Mouse (Mus musculus) intestine, embryonic 16.5 days (tissue): Measurements from ENCODE around the gene Dirc2. TPM values are rescaled to one million over a fixed set of nuclear protein-coding genes. Genes with fewer than 3 reads are reported as not detected.

Experiments used
- ATAC-seq: fragments of 200-750 bp; cut with Nextera tagmentation; 2 replicates; pipeline ENCODE4 v1.8.0; 2017; ENCODE audit warnings: moderate TSS enrichment, moderate library complexity
- H3K27ac ChIP-seq: fragments of 300-500 bp; sonication (generic); 2 replicates; pipeline ENCODE4 v1.5.1; 2014; ENCODE audit warnings: mild to moderate bottlenecking, low read length
- H3K27me3 ChIP-seq: fragments of 300-500 bp; sonication (generic); replicated peaks from 2 replicates; pipeline ENCODE4 v1.6.1; 2014; ENCODE audit warnings: low read length, control low read depth, mixed read lengths; ENCODE audit not compliant: control insufficient read depth, insufficient read depth
- H3K36me3 ChIP-seq: fragments of 300-500 bp; sonication (generic); 2 replicates; pipeline ENCODE4 v1.6.1; 2014; ENCODE audit warnings: low read length, control low read depth; ENCODE audit not compliant: control insufficient read depth, insufficient read depth
- H3K4me1 ChIP-seq: fragments of 300-500 bp; sonication (generic); 2 replicates; pipeline ENCODE4 v1.6.1; 2014; ENCODE audit warnings: low read length, control low read depth, mixed read lengths; ENCODE audit not compliant: control insufficient read depth, insufficient read depth
- H3K4me2 ChIP-seq: fragments of 300-500 bp; sonication (generic); 2 replicates; pipeline ENCODE4 v1.6.1; 2014; ENCODE audit warnings: low read depth, low read length, control low read depth
- H3K4me3 ChIP-seq: fragments of 300-500 bp; sonication (generic); 2 replicates; pipeline ENCODE4 v1.5.1; 2014; ENCODE audit warnings: mild to moderate bottlenecking, low read length
- H3K9ac ChIP-seq: fragments of 300-500 bp; sonication (generic); 2 replicates; pipeline ENCODE4 v1.6.1; 2014; ENCODE audit warnings: low read depth, low read length
- H3K9me3 ChIP-seq: fragments of 300-500 bp; sonication (generic); 2 replicates; pipeline ENCODE4 v1.6.1; 2016; ENCODE audit warnings: low read length, control low read depth; ENCODE audit not compliant: control insufficient read depth
- WGBS: fragments of 180-500 bp; shearing (Covaris S2); extraction: QIAGEN DNeasy Blood & Tissue Kit; methylation state at CpG from one replicate; pipeline ENCODE4 v1.1.7; 2014; 5-methylcytosine and 5-hydroxymethylcytosine counted together
- polyA plus RNA-seq: library from polyadenylated mRNA; unstranded; fragments of >200 nt; fragmentation: Nextera tagmentation; extraction: Ambion mirVana; gene quantifications from 2 replicates; pipeline ENCODE4 v1.2.1, GENCODE M21; 2015

Gene Dirc2
- polyA plus RNA-seq, 1 experiment from 2014 or later, result 7.8 TPM

- Histone ChIP-seq H3K36me3 (no peaks in the 10 kb centered on the region), H3K9ac (no peak overlapping the region), H3K9me3 (no peaks in the 10 kb centered on the region), H3K4me1 (0 out of 2 replicates have a peak, but pooled peaks cover 2% of the 10 kb centered on the region), H3K27me3 (no peaks in the 10 kb centered on the region), H3K27ac (no peak overlapping the region), H3K4me3 (no peak overlapping the region), H3K4me2 (no peak overlapping the region)
- 91% methylated on average over 7 of the region's 7 CpGs for WGBS
- no peak for ATAC-seq
Measured at GRCm38 (mm10) chr16:35732096-35732495, 37.1 kb downstream of the Dirc2 start.

GRCm38 (mm10) chr16:35729151-35729738, 39.9 kb downstream of the Dirc2 start:
- 63% methylated on average over 8 of the region's 8 CpGs for WGBS
- ATAC-seq, result no peak
- no peak overlapping the region for H3K4me3 ChIP-seq
- no peaks in the 10 kb centered on the region for H3K27me3 ChIP-seq
- no peaks in the 10 kb centered on the region for H3K9me3 ChIP-seq
- H3K4me2 ChIP-seq, result no peak overlapping the region
- H3K36me3 ChIP-seq, result no peaks in the 10 kb centered on the region
- no peak overlapping the region for H3K27ac ChIP-seq
- no peak overlapping the region for H3K9ac ChIP-seq
- 0 out of 2 replicates have a peak, but pooled peaks cover 2% of the 10 kb centered on the region for H3K4me1 ChIP-seq

GRCm38 (mm10) chr16:35726601-35727000, 42.6 kb downstream of the Dirc2 start:
- no peak for ATAC-seq
- Histone ChIP-seq H3K9ac (no peak overlapping the region), H3K4me2 (no peak overlapping the region), H3K27ac (no peak overlapping the region), H3K4me3 (no peak overlapping the region), H3K4me1 (no peaks in the 10 kb centered on the region), H3K9me3 (no peaks in the 10 kb centered on the region), H3K36me3 (no peaks in the 10 kb centered on the region), H3K27me3 (no peaks in the 10 kb centered on the region)
- WGBS, result 83% methylated on average over 2 of the region's 2 CpGs

GRCm38 (mm10) chr16:35724561-35724960, 44.6 kb downstream of the Dirc2 start:
- H3K9ac ChIP-seq, result no peak overlapping the region
- no peaks in the 10 kb centered on the region for H3K36me3 ChIP-seq
- H3K9me3 ChIP-seq, result no peaks in the 10 kb centered on the region
- WGBS, result 82% methylated on average over 6 of the region's 6 CpGs
- H3K4me1 ChIP-seq, result no peaks in the 10 kb centered on the region
- no peaks in the 10 kb centered on the region for H3K27me3 ChIP-seq
- no peak overlapping the region for H3K27ac ChIP-seq
- no peak overlapping the region for H3K4me2 ChIP-seq
- ATAC-seq, result no peak
- H3K4me3 ChIP-seq, result no peak overlapping the region

- 83% methylated on average over 5 of the region's 5 CpGs for WGBS
- H3K4me1 ChIP-seq, result no peaks in the 10 kb centered on the region
- H3K4me3 ChIP-seq, result no peak overlapping the region
- H3K27ac ChIP-seq, result no peak overlapping the region
- no peak overlapping the region for H3K9ac ChIP-seq
- H3K27me3 ChIP-seq, result no peaks in the 10 kb centered on the region
- ATAC-seq, result no peak
- H3K4me2 ChIP-seq, result no peak overlapping the region
- H3K36me3 ChIP-seq, result no peaks in the 10 kb centered on the region
- no peaks in the 10 kb centered on the region for H3K9me3 ChIP-seq
Measured at GRCm38 (mm10) chr16:35717761-35718160, 51.4 kb downstream of the Dirc2 start.

- Histone ChIP-seq H3K36me3 (no peaks in the 10 kb centered on the region), H3K4me2 (no peak overlapping the region), H3K9me3 (no peaks in the 10 kb centered on the region), H3K4me3 (no peak overlapping the region), H3K27me3 (no peaks in the 10 kb centered on the region), H3K4me1 (peaks cover 4% of the 10 kb centered on the region; the same call in 1 of the 2 replicates), H3K27ac (no peak overlapping the region), H3K9ac (no peak overlapping the region)
- ATAC-seq, result no peak
- 86% methylated on average over 3 of the region's 3 CpGs for WGBS
Measured at GRCm38 (mm10) chr16:35716257-35716656, 52.9 kb downstream of the Dirc2 start.

- no peak overlapping the region for H3K27ac ChIP-seq
- H3K4me3 ChIP-seq, result no peak overlapping the region
- no peak overlapping the region for H3K9ac ChIP-seq
- H3K27me3 ChIP-seq, result no peaks in the 10 kb centered on the region
- WGBS, result 78% methylated on average over 5 of the region's 5 CpGs
- peaks cover 5% of the 10 kb centered on the region; the same call in 1 of the 2 replicates for H3K4me1 ChIP-seq
- ATAC-seq, result no peak
- H3K36me3 ChIP-seq, result no peaks in the 10 kb centered on the region
- H3K4me2 ChIP-seq, result no peak overlapping the region
- H3K9me3 ChIP-seq, result no peaks in the 10 kb centered on the region
Measured at GRCm38 (mm10) chr16:35715771-35716170, 53.4 kb downstream of the Dirc2 start.

GRCm38 (mm10) chr16:35715350-35715749, 53.8 kb downstream of the Dirc2 start:
- no peaks in the 10 kb centered on the region for H3K36me3 ChIP-seq
- ATAC-seq, result no peak
- no peak overlapping the region for H3K9ac ChIP-seq
- peaks cover 5% of the 10 kb centered on the region; the same call in 1 of the 2 replicates for H3K4me1 ChIP-seq
- no peak overlapping the region for H3K27ac ChIP-seq
- no peaks in the 10 kb centered on the region for H3K27me3 ChIP-seq
- no peaks in the 10 kb centered on the region for H3K9me3 ChIP-seq
- H3K4me3 ChIP-seq, result no peak overlapping the region
- WGBS, result 54% methylated on average over 6 of the region's 6 CpGs
- no peak overlapping the region for H3K4me2 ChIP-seq

- no peak for ATAC-seq
- no peak overlapping the region for H3K9ac ChIP-seq
- H3K9me3 ChIP-seq, result no peaks in the 10 kb centered on the region
- H3K4me1 ChIP-seq, result peaks cover 5% of the 10 kb centered on the region; the same call in 1 of the 2 replicates
- 80% methylated on average over 7 of the region's 7 CpGs for WGBS
- H3K27ac ChIP-seq, result no peak overlapping the region
- H3K4me2 ChIP-seq, result no peak overlapping the region
- H3K36me3 ChIP-seq, result no peaks in the 10 kb centered on the region
- H3K27me3 ChIP-seq, result no peaks in the 10 kb centered on the region
- no peak overlapping the region for H3K4me3 ChIP-seq
Measured at GRCm38 (mm10) chr16:35714689-35715088, 54.5 kb downstream of the Dirc2 start.

GRCm38 (mm10) chr16:35713606-35714005, 55.5 kb downstream of the Dirc2 start:
- 68% methylated on average over 7 of the region's 7 CpGs for WGBS
- Histone ChIP-seq H3K36me3 (no peaks in the 10 kb centered on the region), H3K9ac (no peak overlapping the region), H3K4me1 (peaks cover 5% of the 10 kb centered on the region; the same call in 1 of the 2 replicates), H3K27me3 (no peaks in the 10 kb centered on the region), H3K27ac (no peak overlapping the region), H3K9me3 (no peaks in the 10 kb centered on the region), H3K4me2 (no peak overlapping the region), H3K4me3 (no peak overlapping the region)
- ATAC-seq, result no peak
